8 mouse cellular contexts compared by ENCODE assay signal in the genomic region with DNA sequence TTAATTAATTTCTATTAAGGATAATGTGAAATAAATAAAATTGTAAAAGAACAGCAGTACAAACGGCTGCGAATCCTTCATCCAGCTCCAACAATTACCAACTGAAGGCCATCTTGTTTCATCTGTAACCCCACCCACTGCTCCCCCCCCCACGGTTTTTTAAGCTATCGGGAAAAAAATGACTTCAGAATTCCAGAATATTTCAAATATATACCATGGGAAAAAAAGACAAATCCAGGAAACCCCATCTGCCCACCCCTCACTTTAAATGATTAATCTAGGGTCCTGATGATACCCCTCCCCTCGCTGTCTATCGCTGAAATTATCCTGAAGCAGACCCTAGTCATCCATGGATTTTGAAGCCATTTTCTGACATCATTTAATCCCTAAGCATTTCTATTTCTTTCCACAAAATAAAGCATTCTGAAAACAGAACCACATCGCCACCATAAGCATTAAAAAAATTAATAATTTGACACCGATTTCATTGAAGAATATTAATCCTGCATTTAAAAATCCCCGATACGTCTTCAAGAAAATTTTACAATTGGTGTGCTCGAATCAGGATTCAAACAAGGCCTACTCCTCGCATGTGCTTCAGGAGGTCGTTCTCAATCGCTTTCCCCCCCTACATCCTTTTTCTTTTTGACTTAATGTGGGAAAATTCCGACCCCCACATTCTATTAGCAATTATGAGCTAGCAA. TPM values are rescaled to one million over a fixed set of nuclear protein-coding genes. Genes with fewer than 3 reads are reported as not detected.
DNase-seq lines count a peak whose midpoint lies in the region; ATAC-seq and TF ChIP-seq lines count a peak whose summit lies in the region.

No protein-coding gene starts in this region.

- H3K36me3 ChIP-seq in heart, embryonic 13.5 days = peaks cover 20% of the 10 kb centered on the region
- peaks cover 16% of the 10 kb centered on the region for H3K36me3 ChIP-seq in ES-Bruce4 (ENCODE audit: control insufficient read depth, insufficient read depth, low read length, poor library complexity, severe bottlenecking)
- H3K36me3 ChIP-seq in forebrain, embryonic 13.5 days (ENCODE audit: poor library complexity, severe bottlenecking) = peaks cover 5% of the 10 kb centered on the region; the same call in 1 of the 2 replicates
- no peaks in the 10 kb centered on the region for H3K36me3 ChIP-seq in liver, embryonic 16.5 days (ENCODE audit: control insufficient read depth, insufficient read depth)

- WGBS in heart, embryonic 13.5 days = 15% methylated on average over 15 of the region's 15 CpGs
- 20% methylated on average over 15 of the region's 15 CpGs for WGBS in forebrain, embryonic 13.5 days
- WGBS in liver, embryonic 16.5 days (ENCODE audit: insufficient replicate concordance) = 19% methylated on average over 15 of the region's 15 CpGs

- peak overlapping the region; percentile 66 for H3K4me3 ChIP-seq in heart, embryonic 13.5 days
- peak overlapping the region; percentile 96 for H3K4me3 ChIP-seq in ES-Bruce4 (ENCODE audit: low read depth, low read length)
- peak overlapping the region; percentile 52 for H3K4me3 ChIP-seq in forebrain, embryonic 13.5 days
- peak overlapping the region; percentile 67 for H3K4me3 ChIP-seq in liver, embryonic 16.5 days (ENCODE audit: low read depth, low read length)

- peak overlapping the region; percentile 72 for H3K4me2 ChIP-seq in heart, embryonic 13.5 days
- peak overlapping the region; percentile 61 for H3K4me2 ChIP-seq in forebrain, embryonic 13.5 days
- peak overlapping the region; percentile 54 for H3K4me2 ChIP-seq in liver, embryonic 16.5 days (ENCODE audit: low read depth, low read length)

- no peak for DNase-seq in heart, postnatal 10 days
- DNase-seq in frontal cortex, postnatal 14 days (ENCODE audit: low spot score in 2 of 2) = no peak
- DNase-seq in adrenal gland, adult 18-20 months (ENCODE audit: low spot score in 2 of 2) = no peak
- no peak for DNase-seq in thymus, postnatal 4 days

- no peaks in the 10 kb centered on the region for H3K27me3 ChIP-seq in heart, embryonic 13.5 days (replicated peaks)
- no peaks in the 10 kb centered on the region for H3K27me3 ChIP-seq in ES-Bruce4 (ENCODE audit: control insufficient read depth, insufficient read depth, low read length, poor library complexity, severe bottlenecking)
- H3K27me3 ChIP-seq in forebrain, embryonic 13.5 days = no peaks in the 10 kb centered on the region
- H3K27me3 ChIP-seq in liver, embryonic 16.5 days (ENCODE audit: control insufficient read depth, insufficient read depth, low read depth, low read length) = no peaks in the 10 kb centered on the region

- no peak for TF ChIP-seq CTCF in ES-Bruce4 (IDR thresholded peaks at IDR 0.05; ENCODE audit: low read depth, low read length)

- H3K27ac ChIP-seq in heart, embryonic 13.5 days (replicated peaks) = peak overlapping the region; percentile 86
- H3K27ac ChIP-seq in ES-Bruce4 (ENCODE audit: insufficient read depth, low read length) = peak overlapping the region; percentile 44; the same call in 1 of the 2 replicates
- peak overlapping the region; percentile 80; the same call in 1 of the 2 replicates for H3K27ac ChIP-seq in forebrain, embryonic 13.5 days
- H3K27ac ChIP-seq in liver, embryonic 16.5 days (ENCODE audit: low read length) = peak overlapping the region; percentile 84

- H3K9ac ChIP-seq in heart, embryonic 13.5 days = peak overlapping the region; percentile 87
- peak overlapping the region; percentile 93 for H3K9ac ChIP-seq in ES-Bruce4 (ENCODE audit: low read depth, poor library complexity, severe bottlenecking)
- H3K9ac ChIP-seq in forebrain, embryonic 13.5 days = peak overlapping the region; percentile 70
- H3K9ac ChIP-seq in liver, embryonic 16.5 days (ENCODE audit: low read depth, low read length) = peak overlapping the region; percentile 68

- intact Hi-C loops in heart, postnatal 10 days (cut with DNase I) = loop anchor here (5.0 kb wide), 1 partner anchor 277 kb away; no protein-coding TSS in a partner anchor

- no peak for TF ChIP-seq EP300 in ES-Bruce4 (IDR thresholded peaks at IDR 0.05; ENCODE audit: insufficient read depth, low read depth, low read length)

- peaks cover 8% of the 10 kb centered on the region for H3K4me1 ChIP-seq in heart, embryonic 13.5 days
- peaks cover 2% of the 10 kb centered on the region for H3K4me1 ChIP-seq in ES-Bruce4 (ENCODE audit: control insufficient read depth, insufficient read depth, low read length)
- peaks cover 8% of the 10 kb centered on the region for H3K4me1 ChIP-seq in forebrain, embryonic 13.5 days
- H3K4me1 ChIP-seq in liver, embryonic 16.5 days (ENCODE audit: control insufficient read depth, low read depth, low read length) = peaks cover 2% of the 10 kb centered on the region

- no peak for TF ChIP-seq POLR2A in ES-Bruce4 (IDR thresholded peaks at IDR 0.05; ENCODE audit: insufficient read depth, low read length)

- H3K9me3 ChIP-seq in heart, embryonic 13.5 days = no peaks in the 10 kb centered on the region
- H3K9me3 ChIP-seq in ES-Bruce4 (replicated peaks; ENCODE audit: control insufficient read depth, insufficient read depth, low read length, poor library complexity, severe bottlenecking) = no peaks in the 10 kb centered on the region
- H3K9me3 ChIP-seq in forebrain, embryonic 13.5 days (replicated peaks) = no peaks in the 10 kb centered on the region
- no peaks in the 10 kb centered on the region for H3K9me3 ChIP-seq in liver, embryonic 16.5 days (replicated peaks; ENCODE audit: control insufficient read depth, low read length)

- ATAC-seq in heart, embryonic 13.5 days (ENCODE audit: extremely low read depth, insufficient number of reproducible peaks, low FRiP score, low TSS enrichment) = no peak
- no peak for ATAC-seq in forebrain, embryonic 13.5 days
- ATAC-seq in liver, embryonic 16.5 days (ENCODE audit: low read depth) = no peak

RNA-seq across cellular contexts. Expression of a gene that starts 3.3 kb away (rescaled TPM):
- 334 and 360 TPM in 2 replicates for polyA plus RNA-seq in heart, embryonic 13.5 days (2015; fragmentation: Nextera tagmentation; extraction: Ambion mirVana)
- 100 to 1,000 TPM; 167 to 171 TPM for total RNA-seq in heart, postnatal 10 days (2021)
- 791 and 797 TPM in 2 replicates for polyA plus RNA-seq in ES-Bruce4 (2011; ENCODE audit: insufficient read depth, insufficient read length, low read depth, missing spikeins)
- polyA plus RNA-seq in forebrain, embryonic 13.5 days (2015; fragmentation: Nextera tagmentation; extraction: Ambion mirVana) = 547 and 561 TPM in 2 replicates
- polyA plus RNA-seq in liver, embryonic 16.5 days (2015; fragmentation: Nextera tagmentation; extraction: Ambion mirVana) = 170 and 174 TPM in 2 replicates
- 100 to 1,000 TPM; 351 to 423 TPM for total RNA-seq in adrenal gland, adult 18-20 months (2021)

RNA-seq across cellular contexts. Expression of a gene that starts 32.5 kb away (rescaled TPM):
- 9.6 and 10.0 TPM in 2 replicates for polyA plus RNA-seq in heart, embryonic 13.5 days (2015; fragmentation: Nextera tagmentation; extraction: Ambion mirVana)
- 1 to 10 TPM; 5.1 to 6.2 TPM for total RNA-seq in heart, postnatal 10 days (2021)
- 2.4 and 3.1 TPM in 2 replicates for polyA plus RNA-seq in ES-Bruce4 (2011; ENCODE audit: insufficient read depth, insufficient read length, low read depth, missing spikeins)
- 17.2 and 18.7 TPM in 2 replicates for polyA plus RNA-seq in forebrain, embryonic 13.5 days (2015; fragmentation: Nextera tagmentation; extraction: Ambion mirVana)
- 0.86 and 0.99 TPM in 2 replicates for polyA plus RNA-seq in liver, embryonic 16.5 days (2015; fragmentation: Nextera tagmentation; extraction: Ambion mirVana)
- 10 to 100 TPM in 1 of 2 experiments, 1 to 10 TPM in 1; 8.3 to 10.8 TPM for total RNA-seq in adrenal gland, adult 18-20 months (2021)

RNA-seq across cellular contexts. Expression of a gene that starts 39.7 kb away (rescaled TPM):
- 0.10 and 0.12 TPM in 2 replicates for polyA plus RNA-seq in heart, embryonic 13.5 days (2015; fragmentation: Nextera tagmentation; extraction: Ambion mirVana)
- total RNA-seq in heart, postnatal 10 days (2021) = not detected
- not detected in 2 replicates for polyA plus RNA-seq in ES-Bruce4 (2011; ENCODE audit: insufficient read depth, insufficient read length, low read depth, missing spikeins)
- 0.13 TPM in 1 of 2 replicates, not detected in the other for polyA plus RNA-seq in forebrain, embryonic 13.5 days (2015; fragmentation: Nextera tagmentation; extraction: Ambion mirVana)
- not detected in 2 replicates for polyA plus RNA-seq in liver, embryonic 16.5 days (2015; fragmentation: Nextera tagmentation; extraction: Ambion mirVana)
- total RNA-seq in adrenal gland, adult 18-20 months (2021) = not detected
